Mouse (Mus musculus) lung, postnatal 0 days (tissue): ENCODE results near the gene Snip1. TPM values are rescaled to one million over a fixed set of nuclear protein-coding genes. Genes with fewer than 3 reads are reported as not detected.
A peak's percentile ranks its signal among the peaks of the same experiment; 100 is the strongest.

Experiments
- ATAC-seq: fragments of 200-750 bp; cut with Nextera tagmentation; 2 replicates; pipeline ENCODE4 v1.8.0; 2017; ENCODE audit warnings: moderate library complexity
- DNase-seq: peaks from one replicate; pipeline ENCODE4 v3.0.0-alpha.2; 2016; ENCODE audit warnings: low spot score
- H3K27ac ChIP-seq: fragments of 300-500 bp; sonication (generic); 2 replicates; pipeline ENCODE4 v1.5.1; 2014; ENCODE audit warnings: antibody characterized with exemption, mild to moderate bottlenecking, low read length, mixed read lengths
- H3K27me3 ChIP-seq: fragments of 300-500 bp; sonication (generic); replicated peaks from 2 replicates; pipeline ENCODE4 v1.6.1; 2014; ENCODE audit warnings: low read length, mixed read lengths; ENCODE audit not compliant: insufficient read depth
- H3K36me3 ChIP-seq: fragments of 300-500 bp; sonication (generic); 2 replicates; pipeline ENCODE4 v1.6.1; 2014; ENCODE audit warnings: low read length, mixed read lengths; ENCODE audit not compliant: insufficient read depth
- H3K4me1 ChIP-seq: fragments of 300-500 bp; sonication (generic); 2 replicates; pipeline ENCODE4 v1.6.1; 2014; ENCODE audit warnings: antibody characterized with exemption, low read depth, low read length, mixed read lengths; ENCODE audit not compliant: insufficient read depth
- H3K4me2 ChIP-seq: fragments of 300-500 bp; sonication (generic); replicated peaks from 2 replicates; pipeline ENCODE4 v1.6.1; 2014; ENCODE audit warnings: low read depth, mild to moderate bottlenecking, low read length, moderate library complexity, mixed read lengths
- H3K4me3 ChIP-seq: fragments of 300-500 bp; sonication (generic); 2 replicates; pipeline ENCODE4 v1.5.1; 2014; ENCODE audit warnings: low read depth, low read length
- H3K9ac ChIP-seq: fragments of 300-500 bp; sonication (generic); replicated peaks from 2 replicates; pipeline ENCODE4 v1.6.1; 2014; ENCODE audit warnings: low read depth, mild to moderate bottlenecking
- H3K9me3 ChIP-seq: fragments of 300-500 bp; sonication (generic); 2 replicates; pipeline ENCODE4 v1.6.1; 2016; ENCODE audit warnings: low read length, mixed read lengths
- CTCF ChIP-seq: IDR thresholded peaks from 2 replicates; pipeline ENCODE4 v1.5.1; 2016; ENCODE audit warnings: antibody characterized with exemption, mild to moderate bottlenecking
- EP300 ChIP-seq: IDR thresholded peaks from 2 replicates; pipeline ENCODE4 v1.6.1; 2016; ENCODE audit warnings: antibody characterized with exemption, mild to moderate bottlenecking, control low read depth
- WGBS: fragments of 180-500 bp; shearing (Covaris S2); extraction: QIAGEN DNeasy Blood & Tissue Kit; methylation state at CpG from one replicate; pipeline ENCODE4 v1.1.7; 2014; 5-methylcytosine and 5-hydroxymethylcytosine counted together
- polyA plus RNA-seq: library from polyadenylated mRNA; unstranded; fragments of >200 nt; fragmentation: Nextera tagmentation; extraction: Ambion mirVana; gene quantifications from 2 replicates; pipeline ENCODE4 v1.2.1, GENCODE M21; 2015

Snip1 gene
- polyA plus RNA-seq, 1 experiment from 2014 or later = 17.4 TPM

DNA sequence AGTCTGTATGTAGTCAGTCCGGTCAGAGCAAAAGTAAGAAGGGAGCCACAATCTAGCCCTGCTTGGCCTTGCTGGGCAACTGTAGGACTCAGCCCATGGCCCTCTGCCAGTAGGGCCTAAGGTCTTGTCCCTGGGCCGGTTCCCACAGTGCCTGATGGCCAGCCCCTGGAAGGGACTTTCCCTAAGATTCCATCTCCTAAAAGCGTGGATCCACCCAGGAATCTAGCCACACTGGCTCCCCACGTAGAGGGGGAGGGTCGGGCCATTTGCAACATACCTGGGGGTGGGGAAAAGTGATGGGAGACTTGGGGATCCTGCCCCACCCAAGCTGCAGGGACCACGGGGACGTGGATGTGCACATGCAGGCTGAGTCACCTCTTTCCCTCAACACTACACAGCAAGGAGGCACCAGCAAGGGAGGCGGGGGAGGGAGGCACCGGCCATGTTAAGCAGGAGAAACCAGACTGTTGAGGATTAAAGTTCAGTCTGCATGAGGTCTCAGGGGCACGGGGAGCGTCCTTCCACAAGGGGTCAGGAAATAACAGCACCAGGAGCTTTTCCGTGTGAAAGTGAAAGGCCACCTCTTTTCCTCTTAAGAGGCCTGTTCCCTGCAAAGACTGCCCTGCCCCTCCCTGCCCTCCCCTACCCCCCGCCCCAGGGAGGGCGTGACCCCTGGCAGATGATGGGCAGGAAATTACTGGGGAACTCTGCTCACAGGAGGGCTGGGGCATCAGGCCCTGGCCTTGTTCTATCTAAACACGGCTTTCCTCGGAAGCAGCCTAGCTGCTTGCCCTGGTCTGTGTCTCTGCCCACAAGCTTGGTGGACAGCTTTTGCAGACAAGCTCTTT lies 56.2 kb downstream of the Snip1 start:
- Histone ChIP-seq H3K4me3 (no peak overlapping the region), H3K4me1 (peaks cover 40% of the 10 kb centered on the region), H3K9ac (0 out of 2 replicates have a peak overlapping the region, but pooled peaks have one; percentile 12), H3K36me3 (0 out of 2 replicates have a peak, but pooled peaks cover 8% of the 10 kb centered on the region), H3K9me3 (no peaks in the 10 kb centered on the region), H3K27ac (peak overlapping the region; percentile 71), H3K27me3 (no peaks in the 10 kb centered on the region), H3K4me2 (0 out of 2 replicates have a peak overlapping the region, but pooled peaks have one; percentile 14)
- DNase-seq = peak; percentile 65
- peak; percentile 27; the same call in 1 of the 2 replicates for TF ChIP-seq CTCF
- no peak for TF ChIP-seq EP300
- peak; percentile 40; the same call in 1 of the 2 replicates for ATAC-seq
- WGBS = 20% methylated on average over 16 of the region's 16 CpGs

DNA sequence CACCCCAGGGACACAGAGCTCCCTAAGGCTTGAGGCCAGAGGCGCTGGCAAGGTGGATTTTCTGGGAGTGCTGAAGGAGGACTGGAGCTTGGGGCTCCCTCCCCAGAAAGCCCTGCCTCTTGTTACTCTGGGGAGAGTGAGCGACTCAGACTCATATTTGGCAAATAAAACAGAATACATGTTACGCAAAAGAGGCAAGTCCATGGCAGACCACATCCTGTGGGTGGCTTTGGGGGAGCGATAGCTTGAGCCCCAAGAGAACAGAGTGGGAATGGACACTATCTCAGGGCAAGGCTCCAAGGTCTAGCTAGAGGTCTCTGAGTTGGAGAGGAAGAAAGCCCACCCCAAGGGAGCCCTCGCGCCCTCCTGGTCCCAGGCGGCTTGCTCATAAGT lies 56.8 kb downstream of the Snip1 start:
- DNase-seq (no peak), ATAC-seq (no peak)
- H3K36me3 ChIP-seq = 0 out of 2 replicates have a peak, but pooled peaks cover 8% of the 10 kb centered on the region
- no peaks in the 10 kb centered on the region for H3K27me3 ChIP-seq
- H3K4me1 ChIP-seq = peaks cover 40% of the 10 kb centered on the region
- H3K4me3 ChIP-seq = no peak overlapping the region
- TF ChIP-seq EP300 (no peak), CTCF (no peak)
- 0 out of 2 replicates have a peak overlapping the region, but pooled peaks have one; percentile 14 for H3K4me2 ChIP-seq
- WGBS = 65% methylated on average over 7 of the region's 7 CpGs
- H3K9me3 ChIP-seq = no peaks in the 10 kb centered on the region
- 0 out of 2 replicates have a peak overlapping the region, but pooled peaks have one; percentile 12 for H3K9ac ChIP-seq
- H3K27ac ChIP-seq = peak overlapping the region; percentile 71

Other genes with a start within 250 kb of the Snip1 start
- 22.8 and 25.4 TPM in 2 replicates for gene Yrdc, start 216.0 kb upstream of the Snip1 start, polyA plus RNA-seq
- gene 1110065P20Rik, start 215.5 kb upstream of the Snip1 start, polyA plus RNA-seq = 65.4 and 68.7 TPM in 2 replicates
- 0.08 and 0.13 TPM in 2 replicates for gene Maneal, start 204.5 kb upstream of the Snip1 start, polyA plus RNA-seq
- gene Epha10, start 185.8 kb upstream of the Snip1 start, polyA plus RNA-seq = not detected in 2 replicates
- gene 9930104L06Rik, start 129.6 kb upstream of the Snip1 start, polyA plus RNA-seq = 7.3 and 8.3 TPM in 2 replicates
- 5.5 and 8.8 TPM in 2 replicates for gene Cdca8, start 127.4 kb upstream of the Snip1 start, polyA plus RNA-seq
- gene Rspo1, start 80.2 kb upstream of the Snip1 start, polyA plus RNA-seq = 6.5 and 7.2 TPM in 2 replicates
- 42.3 and 47.3 TPM in 2 replicates for gene Gnl2, start 50.1 kb upstream of the Snip1 start, polyA plus RNA-seq
- gene Dnali1, start 969 bp upstream of the Snip1 start, polyA plus RNA-seq = 6.9 and 10.9 TPM in 2 replicates
- 29.7 and 32.1 TPM in 2 replicates for gene Meaf6, start 18.5 kb downstream of the Snip1 start, polyA plus RNA-seq
- gene Zc3h12a, start 61.2 kb downstream of the Snip1 start, polyA plus RNA-seq = 1.6 and 2.3 TPM in 2 replicates